Mouse (Mus musculus) kidney, postnatal 0 days (tissue): ENCODE data around the gene Ereg. TPM values are rescaled to one million over a fixed set of nuclear protein-coding genes. Genes with fewer than 3 reads are reported as not detected.

Experiments
- ATAC-seq: fragments of 200-750 bp; cut with Nextera tagmentation; replicated peaks from 2 replicates; pipeline ENCODE4 v1.8.0; 2017; ENCODE audit warnings: low read depth, moderate number of reproducible peaks, moderate TSS enrichment, moderate library complexity; ENCODE audit not compliant: low FRiP score
- DNase-seq: peaks from one replicate; pipeline ENCODE4 v3.0.0-alpha.2; 2016; ENCODE audit warnings: low spot score
- H3K27ac ChIP-seq: fragments of 300-500 bp; sonication (generic); 2 replicates; pipeline ENCODE4 v1.5.1; 2014; ENCODE audit warnings: mild to moderate bottlenecking
- H3K27me3 ChIP-seq: fragments of 300-500 bp; sonication (generic); 2 replicates; pipeline ENCODE4 v1.6.1; 2014; ENCODE audit warnings: low read length, mixed read lengths; ENCODE audit not compliant: insufficient read depth
- H3K36me3 ChIP-seq: fragments of 300-500 bp; sonication (generic); 2 replicates; pipeline ENCODE4 v1.6.1; 2014; ENCODE audit warnings: low read length, mixed read lengths; ENCODE audit not compliant: insufficient read depth
- H3K4me1 ChIP-seq: fragments of 300-500 bp; sonication (generic); replicated peaks from 2 replicates; pipeline ENCODE4 v1.6.1; 2014; ENCODE audit warnings: antibody characterized with exemption, low read length, mixed read lengths; ENCODE audit not compliant: insufficient read depth
- H3K4me2 ChIP-seq: fragments of 300-500 bp; sonication (generic); 2 replicates; pipeline ENCODE4 v1.6.1; 2014; ENCODE audit warnings: mild to moderate bottlenecking, low read length, moderate library complexity, mixed read lengths
- H3K4me3 ChIP-seq: fragments of 300-500 bp; sonication (generic); replicated peaks from 2 replicates; pipeline ENCODE4 v1.5.1; 2014; ENCODE audit warnings: low read depth, low read length
- H3K9ac ChIP-seq: fragments of 300-500 bp; sonication (generic); 2 replicates; pipeline ENCODE4 v1.6.1; 2014; ENCODE audit warnings: low read depth, low read length
- H3K9me3 ChIP-seq: fragments of 300-500 bp; sonication (generic); replicated peaks from 2 replicates; pipeline ENCODE4 v1.6.1; 2016; ENCODE audit warnings: low read length, inconsistent platforms, mixed read lengths
- CTCF ChIP-seq: IDR thresholded peaks from 2 replicates; pipeline ENCODE4 v1.5.1; 2016; ENCODE audit warnings: antibody characterized with exemption, low read depth, mild to moderate bottlenecking, moderate library complexity
- whole genome bisulfite sequencing: fragments of 180-500 bp; shearing (Covaris S2); extraction: QIAGEN DNeasy Blood & Tissue Kit; methylation state at CpG from one replicate; pipeline ENCODE4 v1.1.7; 2014; 5-methylcytosine and 5-hydroxymethylcytosine counted together
- polyA plus RNA-seq: library from polyadenylated mRNA; unstranded; fragments of >200 nt; fragmentation: Nextera tagmentation; extraction: Ambion mirVana; gene quantifications from 2 replicates; pipeline ENCODE4 v1.2.1, GENCODE M21; 2015

Ereg gene
- polyA plus RNA-seq, 1 experiment from 2014 or later, result not detected

GRCm38 (mm10) chr5:91075021-91075420 is 599 bp downstream of the Ereg start:
- no peak overlapping the region for H3K4me3 ChIP-seq
- DNase-seq, result no peak
- WGBS, result 64% methylated on average over 1 of the region's 1 CpGs
- ATAC-seq, result no peak
- H3K27me3 ChIP-seq, result peaks cover 5% of the 10 kb centered on the region; the same call in 1 of the 2 replicates
- no peaks in the 10 kb centered on the region for H3K36me3 ChIP-seq
- H3K9me3 ChIP-seq, result no peaks in the 10 kb centered on the region
- no peaks in the 10 kb centered on the region for H3K4me1 ChIP-seq
- no peak overlapping the region for H3K27ac ChIP-seq
- H3K9ac ChIP-seq, result no peak overlapping the region
- no peak for TF ChIP-seq CTCF
- H3K4me2 ChIP-seq, result peak overlapping the region; percentile 52; the same call in 1 of the 2 replicates

- no peak for TF ChIP-seq CTCF
- no peak overlapping the region for H3K27ac ChIP-seq
- H3K4me3 ChIP-seq, result no peak overlapping the region
- no peaks in the 10 kb centered on the region for H3K27me3 ChIP-seq
- no peak for ATAC-seq
- no peaks in the 10 kb centered on the region for H3K36me3 ChIP-seq
- H3K4me1 ChIP-seq, result no peaks in the 10 kb centered on the region
- H3K4me2 ChIP-seq, result no peak overlapping the region
- no peaks in the 10 kb centered on the region for H3K9me3 ChIP-seq
- DNase-seq, result no peak
- WGBS, result 62% methylated on average over 5 of the region's 5 CpGs
- H3K9ac ChIP-seq, result no peak overlapping the region
These were observed 8.6 kb downstream of the Ereg start for GRCm38 (mm10) chr5:91083016-91083415.

GRCm38 (mm10) chr5:91085291-91085690 is 10.9 kb downstream of the Ereg start:
- no peak for DNase-seq
- H3K27me3 ChIP-seq, result no peaks in the 10 kb centered on the region
- no peak for ATAC-seq
- H3K27ac ChIP-seq, result no peak overlapping the region
- H3K9me3 ChIP-seq, result no peaks in the 10 kb centered on the region
- H3K4me1 ChIP-seq, result no peaks in the 10 kb centered on the region
- no peak overlapping the region for H3K4me3 ChIP-seq
- peak; percentile 17; the same call in 1 of the 2 replicates for TF ChIP-seq CTCF
- no peaks in the 10 kb centered on the region for H3K36me3 ChIP-seq
- no peak overlapping the region for H3K4me2 ChIP-seq
- WGBS, result 61% methylated on average over 5 of the region's 5 CpGs
- H3K9ac ChIP-seq, result no peak overlapping the region

GRCm38 (mm10) chr5:91090301-91090700 is 15.9 kb downstream of the Ereg start:
- H3K9ac ChIP-seq, result no peak overlapping the region
- ATAC-seq, result no peak
- TF ChIP-seq CTCF, result no peak
- no peaks in the 10 kb centered on the region for H3K36me3 ChIP-seq
- no peak overlapping the region for H3K4me3 ChIP-seq
- no peaks in the 10 kb centered on the region for H3K9me3 ChIP-seq
- no peak overlapping the region for H3K27ac ChIP-seq
- H3K4me1 ChIP-seq, result no peaks in the 10 kb centered on the region
- no peak overlapping the region for H3K4me2 ChIP-seq
- WGBS, result 71% methylated on average over 3 of the region's 3 CpGs
- H3K27me3 ChIP-seq, result no peaks in the 10 kb centered on the region
- DNase-seq, result no peak

GRCm38 (mm10) chr5:91097911-91098614 is 23.6 kb downstream of the Ereg start:
- H3K9ac ChIP-seq, result no peak overlapping the region
- no peak for TF ChIP-seq CTCF
- H3K27ac ChIP-seq, result no peak overlapping the region
- no peak for ATAC-seq
- no peak overlapping the region for H3K4me2 ChIP-seq
- WGBS, result 84% methylated on average over 10 of the region's 10 CpGs
- DNase-seq, result no peak
- H3K36me3 ChIP-seq, result no peaks in the 10 kb centered on the region
- H3K4me1 ChIP-seq, result no peaks in the 10 kb centered on the region
- no peaks in the 10 kb centered on the region for H3K27me3 ChIP-seq
- no peak overlapping the region for H3K4me3 ChIP-seq
- no peaks in the 10 kb centered on the region for H3K9me3 ChIP-seq

- no peak for DNase-seq
- WGBS, result 95% methylated on average over 5 of the region's 5 CpGs
These were observed 27.3 kb downstream of the Ereg start for GRCm38 (mm10) chr5:91101742-91102141.

More at GRCm38 (mm10) chr5:91101742-91102141, 27.3 kb downstream of the Ereg start:
- no peaks in the 10 kb centered on the region for H3K9me3 ChIP-seq
- no peak overlapping the region for H3K4me2 ChIP-seq
- H3K9ac ChIP-seq, result no peak overlapping the region
- TF ChIP-seq CTCF, result no peak
- no peak overlapping the region for H3K4me3 ChIP-seq
- no peak for ATAC-seq
- H3K4me1 ChIP-seq, result no peaks in the 10 kb centered on the region
- no peak overlapping the region for H3K27ac ChIP-seq
- no peaks in the 10 kb centered on the region for H3K27me3 ChIP-seq
- no peaks in the 10 kb centered on the region for H3K36me3 ChIP-seq
